Mouse (Mus musculus) MN1 (cell line): Measurements from ENCODE around the gene Kxd1.
"Not testable (repeated sequence)": the region's sequence is repeated elsewhere in the genome, so short reads cannot be mapped to it uniquely, and the experiment has no call there.

Experiments used
- DNase-seq: peaks from one replicate; pipeline ENCODE4 v3.0.0-alpha.2; 2016; ENCODE audit warnings: low spot score

The Kxd1 gene

GRCm38 (mm10) chr8:70513441-70513840 is 14.3 kb downstream of the Kxd1 start:
- DNase-seq: peak; percentile 77

- DNase-seq: no peak
Observed at GRCm38 (mm10) chr8:70512253-70512903, 15.4 kb downstream of the Kxd1 start.

- DNase-seq: no peak
Observed at GRCm38 (mm10) chr8:70511770-70512169, 16.0 kb downstream of the Kxd1 start.

- DNase-seq: not testable (repeated sequence)
Observed at GRCm38 (mm10) chr8:70511174-70511573, 16.6 kb downstream of the Kxd1 start.

- peak; percentile 99 for DNase-seq
Observed at GRCm38 (mm10) chr8:70510228-70510915, 17.4 kb downstream of the Kxd1 start, which contains the start of gene Uba52. Uba52 (minus strand) TSS chr8:70510801.

GRCm38 (mm10) chr8:70509281-70509952 is 18.3 kb downstream of the Kxd1 start:
- DNase-seq: no peak

GRCm38 (mm10) chr8:70507027-70507393 is 20.7 kb downstream of the Kxd1 start:
- DNase-seq: no peak

- DNase-seq: peak; percentile 95
Observed at GRCm38 (mm10) chr8:70506328-70507026, 21.3 kb downstream of the Kxd1 start, which contains the start of gene Rex1bd. Rex1bd (minus strand) TSS chr8:70506752.

- no peak for DNase-seq
Observed at GRCm38 (mm10) chr8:70505698-70506327, 21.9 kb downstream of the Kxd1 start.

- DNase-seq: peak; percentile 88
Observed at GRCm38 (mm10) chr8:70504851-70505250, 22.9 kb downstream of the Kxd1 start.

GRCm38 (mm10) chr8:70504291-70504716 is 23.5 kb downstream of the Kxd1 start:
- DNase-seq: peak; percentile 97

GRCm38 (mm10) chr8:70503062-70503750 is 24.6 kb downstream of the Kxd1 start:
- DNase-seq: peak; percentile 66

- DNase-seq: no peak
Observed at GRCm38 (mm10) chr8:70502540-70502939, 25.2 kb downstream of the Kxd1 start.

- no peak for DNase-seq
Observed at GRCm38 (mm10) chr8:70501820-70502529, 25.8 kb downstream of the Kxd1 start.

GRCm38 (mm10) chr8:70500386-70501301 is 27.1 kb downstream of the Kxd1 start:
- no peak for DNase-seq

GRCm38 (mm10) chr8:70495771-70496062 is 32.0 kb downstream of the Kxd1 start:
- DNase-seq: no peak

- no peak for DNase-seq
Observed at GRCm38 (mm10) chr8:70495001-70495770, 32.6 kb downstream of the Kxd1 start.

- no peak for DNase-seq
Observed at GRCm38 (mm10) chr8:70494416-70494945, 33.3 kb downstream of the Kxd1 start.
